Mouse (Mus musculus) heart, postnatal 0 days (tissue): Measurements from ENCODE around the gene Coch. TPM values are rescaled to one million over a fixed set of nuclear protein-coding genes. Genes with fewer than 3 reads are reported as not detected.

Experiments used
- ATAC-seq: fragments of 200-750 bp; cut with Nextera tagmentation; 2 replicates; pipeline ENCODE4 v1.8.0; 2017; ENCODE audit warnings: low read depth, moderate number of reproducible peaks, moderate library complexity; ENCODE audit not compliant: insufficient read depth
- DNase-seq: peaks from one replicate; pipeline ENCODE4 v3.0.0-alpha.2; 2016; ENCODE audit warnings: low spot score
- H3K27ac ChIP-seq: fragments of 300-500 bp; sonication (generic); 2 replicates; pipeline ENCODE4 v1.5.1; 2014; ENCODE audit warnings: low read depth, mild to moderate bottlenecking
- H3K27me3 ChIP-seq: fragments of 300-500 bp; sonication (generic); 2 replicates; pipeline ENCODE4 v1.6.1; 2014; ENCODE audit warnings: low read length, mixed read lengths; ENCODE audit not compliant: control insufficient read depth, insufficient read depth
- H3K36me3 ChIP-seq: fragments of 300-500 bp; sonication (generic); replicated peaks from 2 replicates; pipeline ENCODE4 v1.6.1; 2014; ENCODE audit warnings: low read length, mixed read lengths; ENCODE audit not compliant: control insufficient read depth, insufficient read depth
- H3K4me1 ChIP-seq: fragments of 300-500 bp; sonication (generic); 2 replicates; pipeline ENCODE4 v1.6.1; 2014; ENCODE audit warnings: antibody characterized with exemption; ENCODE audit not compliant: control insufficient read depth, insufficient read depth
- H3K4me2 ChIP-seq: fragments of 300-500 bp; sonication (generic); 2 replicates; pipeline ENCODE4 v1.6.1; 2014; ENCODE audit warnings: low read depth, mild to moderate bottlenecking, low read length, moderate library complexity
- H3K4me3 ChIP-seq: fragments of 300-500 bp; sonication (generic); 2 replicates; pipeline ENCODE4 v1.5.1; 2014; ENCODE audit warnings: low read depth, low read length
- H3K9ac ChIP-seq: fragments of 300-500 bp; sonication (generic); replicated peaks from 2 replicates; pipeline ENCODE4 v1.6.1; 2014; ENCODE audit warnings: low read depth, low read length, mixed read lengths
- H3K9me3 ChIP-seq: fragments of 300-500 bp; sonication (generic); replicated peaks from 2 replicates; pipeline ENCODE4 v1.6.1; 2016; ENCODE audit warnings: low read length; ENCODE audit not compliant: control insufficient read depth
- CTCF ChIP-seq: IDR thresholded peaks from 2 replicates; pipeline ENCODE4 v1.5.1; 2016; ENCODE audit warnings: antibody characterized with exemption, control low read depth, low read depth
- EP300 ChIP-seq: IDR thresholded peaks from 2 replicates; pipeline ENCODE4 v1.6.1; 2016; ENCODE audit warnings: antibody characterized with exemption, low read depth
- WGBS: fragments of 180-500 bp; shearing (Covaris S2); extraction: QIAGEN DNeasy Blood & Tissue Kit; methylation state at CpG from one replicate; pipeline ENCODE4 v1.1.7; 2014; 5-methylcytosine and 5-hydroxymethylcytosine counted together
- polyA plus RNA-seq: library from polyadenylated mRNA; unstranded; fragments of >200 nt; fragmentation: Nextera tagmentation; extraction: Ambion mirVana; gene quantifications from 2 replicates; pipeline ENCODE4 v1.2.1, GENCODE M21; 2015
- total RNA-seq: library from RNA; depleted of rRNA; stranded (reverse); fragments of >200 nt; gene quantifications from 2 replicates; pipeline ENCODE4 v1.2.3, GENCODE M21; 2014; ENCODE audit warnings: low replicate concordance

The Coch gene
- total and polyA plus RNA-seq, 2 experiments from 2014 or later: 0.90 to 5.5 TPM

DNA sequence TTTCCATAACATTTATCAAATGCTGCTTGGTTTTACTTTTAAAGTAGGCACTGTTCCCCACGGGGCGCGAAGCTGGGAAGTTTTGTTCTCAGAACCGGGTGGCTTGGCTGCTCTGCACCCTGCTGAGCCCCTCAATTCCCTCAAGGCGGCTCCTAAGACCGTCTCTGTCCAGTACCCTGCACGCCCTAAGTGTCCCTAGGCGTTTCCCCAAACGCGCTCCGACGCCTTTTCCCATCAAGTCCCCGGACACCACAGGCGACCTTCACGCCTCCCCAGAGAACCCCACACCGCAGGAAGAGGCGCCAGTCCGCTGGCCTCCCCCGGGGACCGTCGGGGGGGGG is 283 bp upstream of the Coch start:
- ATAC-seq: no peak; the same call in 1 of the 2 replicates
- H3K27me3 ChIP-seq: peaks cover 49% of the 10 kb centered on the region

DNA sequence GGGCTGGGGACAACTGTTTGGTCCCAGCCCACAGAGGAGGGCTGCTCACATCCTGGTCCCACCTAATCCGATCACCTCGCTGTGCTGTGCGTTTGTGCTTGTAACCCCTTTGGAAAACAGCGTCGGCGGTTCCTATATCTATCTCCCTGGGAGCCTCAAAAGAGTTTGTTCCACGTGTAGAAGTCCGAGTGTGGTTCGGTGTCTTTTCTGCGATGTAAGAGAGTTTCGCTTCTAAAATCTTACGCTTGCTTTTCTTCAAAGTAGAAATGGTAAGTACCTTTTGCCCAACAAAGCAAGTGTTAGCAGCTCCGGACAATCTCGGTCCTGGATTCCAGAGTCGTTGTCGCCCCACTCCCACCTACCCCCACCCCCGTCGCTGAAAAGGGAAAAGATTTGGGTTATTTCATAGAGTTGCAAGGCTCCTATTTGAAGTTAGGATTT is 909 bp downstream of the Coch start:
- DNase-seq: no peak
- Histone ChIP-seq H3K9me3 (no peaks in the 10 kb centered on the region), H3K9ac (no peak overlapping the region), H3K4me1 (peaks cover 4% of the 10 kb centered on the region; the same call in 1 of the 2 replicates), H3K27me3 (peaks cover 49% of the 10 kb centered on the region), H3K27ac (no peak overlapping the region), H3K36me3 (no peaks in the 10 kb centered on the region), H3K4me3 (peak overlapping the region; percentile 63), H3K4me2 (peak overlapping the region; percentile 96)
- WGBS: 2% methylated on average over 18 of the region's 18 CpGs
- TF ChIP-seq EP300 (no peak), CTCF (no peak)
- ATAC-seq: no peak

More for the DNA sequence above, 283 bp upstream of the Coch start:
- Histone ChIP-seq H3K4me2 (peak overlapping the region; percentile 96), H3K4me1 (peaks cover 4% of the 10 kb centered on the region; the same call in 1 of the 2 replicates), H3K27ac (no peak overlapping the region), H3K36me3 (no peaks in the 10 kb centered on the region), H3K9me3 (no peaks in the 10 kb centered on the region), H3K9ac (no peak overlapping the region), H3K4me3 (peak overlapping the region; percentile 63)
- WGBS: under 1% methylated on average over 19 of the region's 21 CpGs
- no peak for TF ChIP-seq EP300
- no peak for TF ChIP-seq CTCF
- DNase-seq: no peak

- 95% methylated on average over 10 of the region's 10 CpGs for WGBS
- DNase-seq (no peak), ATAC-seq (no peak)
- Histone ChIP-seq H3K27me3 (no peaks in the 10 kb centered on the region), H3K9ac (no peak overlapping the region), H3K27ac (no peak overlapping the region), H3K9me3 (no peaks in the 10 kb centered on the region), H3K4me2 (no peak overlapping the region), H3K4me3 (no peak overlapping the region), H3K36me3 (peaks cover 21% of the 10 kb centered on the region), H3K4me1 (no peaks in the 10 kb centered on the region)
- no peak for TF ChIP-seq EP300
Observed at GRCm38 (mm10) chr12:51603306-51603705, 10.2 kb downstream of the Coch start.

- no peak overlapping the region for H3K9ac ChIP-seq
- no peaks in the 10 kb centered on the region for H3K4me1 ChIP-seq
- H3K27ac ChIP-seq: no peak overlapping the region
- no peaks in the 10 kb centered on the region for H3K27me3 ChIP-seq
- TF ChIP-seq EP300 (no peak), CTCF (no peak)
- no peaks in the 10 kb centered on the region for H3K9me3 ChIP-seq
- ATAC-seq: no peak
- no peak overlapping the region for H3K4me3 ChIP-seq
- 83% methylated on average over 4 of the region's 4 CpGs for WGBS
- no peak overlapping the region for H3K4me2 ChIP-seq
- no peak for DNase-seq
- H3K36me3 ChIP-seq: peaks cover 35% of the 10 kb centered on the region
Observed at GRCm38 (mm10) chr12:51606138-51606537, 13.0 kb downstream of the Coch start.

- no peaks in the 10 kb centered on the region for H3K27me3 ChIP-seq
- TF ChIP-seq CTCF (no peak), EP300 (no peak)
- DNase-seq (no peak), ATAC-seq (no peak)
- 95% methylated on average over 5 of the region's 5 CpGs for WGBS
- no peak overlapping the region for H3K9ac ChIP-seq
- H3K9me3 ChIP-seq: no peaks in the 10 kb centered on the region
- no peak overlapping the region for H3K4me3 ChIP-seq
- H3K4me2 ChIP-seq: no peak overlapping the region
- peaks cover 59% of the 10 kb centered on the region for H3K36me3 ChIP-seq
- H3K4me1 ChIP-seq: no peaks in the 10 kb centered on the region
- no peak overlapping the region for H3K27ac ChIP-seq
Observed at GRCm38 (mm10) chr12:51612361-51612760, 19.2 kb downstream of the Coch start.

DNA sequence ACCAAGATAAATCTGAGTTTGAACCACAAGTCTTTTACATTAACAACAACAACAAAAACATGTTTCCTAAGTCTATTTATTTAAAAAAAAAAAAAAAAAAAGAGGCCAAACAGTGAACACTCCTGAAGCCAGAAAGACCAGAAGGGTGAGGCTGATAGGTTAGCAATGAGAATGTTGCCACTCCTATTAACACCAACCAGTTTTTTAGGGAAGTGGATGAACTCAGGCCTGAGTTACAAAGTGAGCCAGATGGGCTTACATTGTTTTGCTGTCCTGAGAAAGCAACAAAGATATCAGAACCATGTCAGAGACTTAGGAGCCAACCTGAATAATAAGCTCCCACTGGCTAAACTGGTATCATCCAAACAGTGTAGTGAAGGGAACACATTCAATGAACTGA is 27.4 kb downstream of the Coch start:
- TF ChIP-seq CTCF: no peak
- H3K4me1 ChIP-seq: no peaks in the 10 kb centered on the region
- no peaks in the 10 kb centered on the region for H3K27me3 ChIP-seq
- ATAC-seq (no peak), DNase-seq (no peak)
- peaks cover 41% of the 10 kb centered on the region for H3K36me3 ChIP-seq
- no peak overlapping the region for H3K9ac ChIP-seq
- no peak overlapping the region for H3K4me2 ChIP-seq
- H3K4me3 ChIP-seq: no peak overlapping the region
- no peak overlapping the region for H3K27ac ChIP-seq
- no peaks in the 10 kb centered on the region for H3K9me3 ChIP-seq
